Mouse (Mus musculus) embryonic facial prominence, embryonic 15.5 days (tissue): ENCODE data around the gene Celf2. TPM values are rescaled to one million over a fixed set of nuclear protein-coding genes. Genes with fewer than 3 reads are reported as not detected.

Experiments
- ATAC-seq: fragments of 200-750 bp; cut with Nextera tagmentation; 2 replicates; pipeline ENCODE4 v1.8.0; 2017; ENCODE audit warnings: low read depth, moderate TSS enrichment; ENCODE audit not compliant: insufficient number of reproducible peaks, low FRiP score, low TSS enrichment
- H3K27ac ChIP-seq: fragments of 300-500 bp; sonication (generic); replicated peaks from 2 replicates; pipeline ENCODE4 v1.5.1; 2015; ENCODE audit warnings: mild to moderate bottlenecking, inconsistent platforms
- H3K27me3 ChIP-seq: fragments of 300-500 bp; sonication (generic); 2 replicates; pipeline ENCODE4 v1.6.1; 2015; ENCODE audit warnings: inconsistent platforms
- H3K36me3 ChIP-seq: fragments of 300-500 bp; sonication (generic); 2 replicates; pipeline ENCODE4 v1.6.1; 2015; ENCODE audit warnings: mild to moderate bottlenecking, inconsistent platforms
- H3K4me1 ChIP-seq: fragments of 300-500 bp; sonication (generic); 2 replicates; pipeline ENCODE4 v1.6.1; 2015; ENCODE audit warnings: inconsistent platforms
- H3K4me2 ChIP-seq: fragments of 300-500 bp; sonication (generic); replicated peaks from 2 replicates; pipeline ENCODE4 v1.6.1; 2015; ENCODE audit warnings: mild to moderate bottlenecking, inconsistent platforms
- H3K4me3 ChIP-seq: fragments of 300-500 bp; sonication (generic); replicated peaks from 2 replicates; pipeline ENCODE4 v1.5.1; 2015; ENCODE audit warnings: mild to moderate bottlenecking, inconsistent platforms
- H3K9ac ChIP-seq: fragments of 300-500 bp; sonication (generic); 2 replicates; pipeline ENCODE4 v1.6.1; 2015; ENCODE audit warnings: inconsistent platforms
- H3K9me3 ChIP-seq: fragments of 300-500 bp; sonication (generic); replicated peaks from 2 replicates; pipeline ENCODE4 v1.6.1; 2016; ENCODE audit warnings: inconsistent platforms
- WGBS: fragments of 180-500 bp; shearing (Covaris S2); methylation state at CpG from one replicate; pipeline ENCODE4 v1.1.7; 2015; 5-methylcytosine and 5-hydroxymethylcytosine counted together
- polyA plus RNA-seq: library from polyadenylated mRNA; unstranded; fragments of >200 nt; fragmentation: Nextera tagmentation; extraction: Ambion mirVana; gene quantifications from 2 replicates; pipeline ENCODE4 v1.2.1, GENCODE M21; 2015

Gene Celf2
- polyA plus RNA-seq, 1 experiment from 2014 or later: 59.7 TPM

- H3K27me3 ChIP-seq: no peaks in the 10 kb centered on the region
- no peaks in the 10 kb centered on the region for H3K9me3 ChIP-seq
- H3K27ac ChIP-seq: no peak overlapping the region
- no peak overlapping the region for H3K9ac ChIP-seq
- H3K4me2 ChIP-seq: no peak overlapping the region
- H3K4me3 ChIP-seq: no peak overlapping the region
- H3K4me1 ChIP-seq: no peaks in the 10 kb centered on the region
- ATAC-seq: no peak
- no peaks in the 10 kb centered on the region for H3K36me3 ChIP-seq
- 74% methylated on average over 4 of the region's 4 CpGs for WGBS
These were observed 813.9 kb downstream of the Celf2 start for GRCm38 (mm10) chr2:6695353-6695951.

DNA sequence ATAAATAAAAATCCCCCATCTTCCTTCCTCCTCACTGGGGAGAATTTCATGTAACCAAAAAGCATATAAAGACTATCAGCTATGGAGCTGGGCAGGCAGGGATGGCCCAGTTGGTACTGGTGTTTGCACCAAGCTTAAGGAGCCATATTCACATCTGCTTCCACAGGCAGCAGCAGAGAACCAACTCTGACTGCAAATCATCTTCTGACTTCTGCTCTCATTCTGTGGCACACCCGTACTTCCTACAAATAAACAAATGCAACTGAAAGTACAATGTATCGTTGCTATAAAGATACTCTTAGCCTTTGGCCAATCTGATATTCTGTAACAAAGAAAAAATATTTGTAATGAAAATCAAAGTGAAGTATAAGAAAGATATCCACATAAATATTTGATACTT is 819.7 kb downstream of the Celf2 start:
- no peak for ATAC-seq
- H3K27ac ChIP-seq: no peak overlapping the region
- H3K36me3 ChIP-seq: no peaks in the 10 kb centered on the region
- WGBS: 84% methylated on average over 2 of the region's 2 CpGs
- no peaks in the 10 kb centered on the region for H3K27me3 ChIP-seq
- no peak overlapping the region for H3K4me3 ChIP-seq
- H3K4me2 ChIP-seq: no peak overlapping the region
- no peaks in the 10 kb centered on the region for H3K4me1 ChIP-seq
- H3K9me3 ChIP-seq: no peaks in the 10 kb centered on the region
- no peak overlapping the region for H3K9ac ChIP-seq

- Histone ChIP-seq H3K4me1 (no peaks in the 10 kb centered on the region), H3K9ac (no peak overlapping the region), H3K36me3 (no peaks in the 10 kb centered on the region), H3K9me3 (no peaks in the 10 kb centered on the region), H3K27ac (no peak overlapping the region), H3K4me2 (no peak overlapping the region), H3K27me3 (no peaks in the 10 kb centered on the region), H3K4me3 (no peak overlapping the region)
- ATAC-seq: no peak
- WGBS: 95% methylated on average over 1 of the region's 1 CpGs
These were observed 831.1 kb downstream of the Celf2 start for GRCm38 (mm10) chr2:6678231-6678630.

DNA sequence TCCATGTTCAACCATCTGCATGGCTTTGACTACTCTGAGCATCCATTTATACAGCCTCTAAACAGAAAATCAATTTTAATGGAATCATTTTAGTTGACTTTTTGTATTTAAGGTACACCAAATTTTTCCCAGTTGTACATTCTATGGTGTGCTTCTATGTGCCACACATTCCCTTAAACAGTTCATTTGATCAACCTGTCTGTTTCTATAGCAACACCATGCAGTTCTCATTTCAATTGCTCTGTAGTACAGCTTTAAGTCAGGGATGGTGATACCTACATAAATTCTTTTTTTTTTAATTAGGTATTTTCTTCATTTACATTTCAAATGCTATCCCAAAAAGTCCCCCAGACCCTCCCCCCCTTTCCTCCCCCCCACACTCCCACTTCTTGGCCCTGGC is 831.9 kb downstream of the Celf2 start:
- H3K9me3 ChIP-seq: no peaks in the 10 kb centered on the region
- no peak overlapping the region for H3K27ac ChIP-seq
- H3K4me1 ChIP-seq: no peaks in the 10 kb centered on the region
- H3K36me3 ChIP-seq: no peaks in the 10 kb centered on the region
- H3K27me3 ChIP-seq: no peaks in the 10 kb centered on the region
- H3K4me3 ChIP-seq: no peak overlapping the region
- no peak for ATAC-seq
- no peak overlapping the region for H3K4me2 ChIP-seq
- H3K9ac ChIP-seq: no peak overlapping the region

- no peaks in the 10 kb centered on the region for H3K9me3 ChIP-seq
- H3K9ac ChIP-seq: no peak overlapping the region
- H3K4me1 ChIP-seq: no peaks in the 10 kb centered on the region
- H3K4me2 ChIP-seq: no peak overlapping the region
- 85% methylated on average over 3 of the region's 3 CpGs for WGBS
- H3K27me3 ChIP-seq: no peaks in the 10 kb centered on the region
- no peak overlapping the region for H3K4me3 ChIP-seq
- ATAC-seq: no peak
- H3K36me3 ChIP-seq: no peaks in the 10 kb centered on the region
- no peak overlapping the region for H3K27ac ChIP-seq
These were observed 835.0 kb downstream of the Celf2 start for GRCm38 (mm10) chr2:6674401-6674800.

GRCm38 (mm10) chr2:6673418-6673817 is 835.9 kb downstream of the Celf2 start:
- Histone ChIP-seq H3K4me3 (no peak overlapping the region), H3K36me3 (no peaks in the 10 kb centered on the region), H3K27ac (no peak overlapping the region), H3K9ac (no peak overlapping the region), H3K4me1 (no peaks in the 10 kb centered on the region), H3K27me3 (no peaks in the 10 kb centered on the region), H3K4me2 (no peak overlapping the region), H3K9me3 (no peaks in the 10 kb centered on the region)
- 83% methylated on average over 3 of the region's 3 CpGs for WGBS
- ATAC-seq: no peak

GRCm38 (mm10) chr2:6667611-6668010 is 841.8 kb downstream of the Celf2 start:
- no peak overlapping the region for H3K4me2 ChIP-seq
- no peaks in the 10 kb centered on the region for H3K9me3 ChIP-seq
- no peaks in the 10 kb centered on the region for H3K27me3 ChIP-seq
- no peaks in the 10 kb centered on the region for H3K36me3 ChIP-seq
- no peak overlapping the region for H3K9ac ChIP-seq
- WGBS: 67% methylated on average over 4 of the region's 4 CpGs
- H3K4me3 ChIP-seq: no peak overlapping the region
- no peak overlapping the region for H3K27ac ChIP-seq
- no peaks in the 10 kb centered on the region for H3K4me1 ChIP-seq
- ATAC-seq: no peak

DNA sequence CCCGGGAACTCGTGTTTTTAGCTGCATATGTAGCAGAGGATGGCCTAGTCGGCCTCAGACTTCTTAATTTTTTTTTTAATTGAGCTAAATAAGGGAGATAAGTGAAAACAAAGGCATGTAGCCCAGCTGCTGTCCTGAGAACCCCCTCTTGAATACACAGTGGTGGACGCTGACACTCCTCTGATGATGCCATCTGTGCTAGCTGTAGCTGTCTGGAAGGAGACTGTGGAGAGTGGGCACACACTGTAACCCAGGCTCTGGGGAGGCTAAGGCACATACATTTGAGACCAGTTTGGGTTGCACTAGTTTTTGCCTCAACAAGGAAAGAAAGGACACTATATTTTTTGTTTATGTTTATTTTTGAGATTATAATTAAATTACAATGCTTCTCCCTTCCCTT is 849.5 kb downstream of the Celf2 start:
- 73% methylated on average over 4 of the region's 4 CpGs for WGBS
- Histone ChIP-seq H3K9me3 (no peaks in the 10 kb centered on the region), H3K4me1 (no peaks in the 10 kb centered on the region), H3K27me3 (no peaks in the 10 kb centered on the region), H3K4me2 (no peak overlapping the region), H3K4me3 (no peak overlapping the region), H3K9ac (no peak overlapping the region), H3K27ac (no peak overlapping the region), H3K36me3 (no peaks in the 10 kb centered on the region)
- ATAC-seq: no peak

GRCm38 (mm10) chr2:6653719-6654118 is 855.6 kb downstream of the Celf2 start:
- Histone ChIP-seq H3K4me2 (no peak overlapping the region), H3K9me3 (no peaks in the 10 kb centered on the region), H3K27me3 (no peaks in the 10 kb centered on the region), H3K27ac (no peak overlapping the region), H3K4me3 (no peak overlapping the region), H3K36me3 (no peaks in the 10 kb centered on the region), H3K4me1 (no peaks in the 10 kb centered on the region), H3K9ac (no peak overlapping the region)
- 46% methylated on average over 6 of the region's 6 CpGs for WGBS
- no peak for ATAC-seq

GRCm38 (mm10) chr2:6651697-6652096 is 857.7 kb downstream of the Celf2 start:
- H3K27me3 ChIP-seq: no peaks in the 10 kb centered on the region
- no peak for ATAC-seq
- H3K36me3 ChIP-seq: no peaks in the 10 kb centered on the region

DNA sequence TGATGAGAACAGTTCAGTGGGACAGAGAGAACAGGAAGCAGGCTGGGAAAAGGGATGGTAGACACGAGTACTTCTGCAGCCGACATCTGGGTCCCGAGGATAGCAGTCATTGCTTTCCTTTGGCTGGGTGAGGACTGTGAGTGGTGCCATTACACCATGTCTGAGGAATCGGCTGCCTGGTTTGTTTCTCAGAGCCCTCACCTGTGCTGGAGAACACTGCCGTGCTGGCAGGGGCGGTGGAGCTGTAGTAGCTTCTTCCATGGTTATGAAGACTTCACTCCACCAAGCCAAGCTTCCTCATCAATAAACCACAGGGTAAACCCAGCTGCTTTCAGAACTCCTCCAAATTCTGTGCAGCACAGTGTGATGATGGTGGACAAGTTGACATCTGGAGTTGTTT is 860.5 kb downstream of the Celf2 start:
- H3K4me2 ChIP-seq: no peak overlapping the region
- no peak overlapping the region for H3K9ac ChIP-seq
- H3K9me3 ChIP-seq: no peaks in the 10 kb centered on the region
- ATAC-seq: no peak
- no peak overlapping the region for H3K4me3 ChIP-seq
- 78% methylated on average over 6 of the region's 6 CpGs for WGBS
- H3K27ac ChIP-seq: no peak overlapping the region
- no peaks in the 10 kb centered on the region for H3K4me1 ChIP-seq
- H3K36me3 ChIP-seq: no peaks in the 10 kb centered on the region
- no peaks in the 10 kb centered on the region for H3K27me3 ChIP-seq

More at GRCm38 (mm10) chr2:6651697-6652096, 857.7 kb downstream of the Celf2 start:
- Histone ChIP-seq H3K27ac (no peak overlapping the region), H3K4me1 (no peaks in the 10 kb centered on the region), H3K4me3 (no peak overlapping the region), H3K9ac (no peak overlapping the region), H3K4me2 (no peak overlapping the region), H3K9me3 (no peaks in the 10 kb centered on the region)
- WGBS: 65% methylated on average over 1 of the region's 1 CpGs

DNA sequence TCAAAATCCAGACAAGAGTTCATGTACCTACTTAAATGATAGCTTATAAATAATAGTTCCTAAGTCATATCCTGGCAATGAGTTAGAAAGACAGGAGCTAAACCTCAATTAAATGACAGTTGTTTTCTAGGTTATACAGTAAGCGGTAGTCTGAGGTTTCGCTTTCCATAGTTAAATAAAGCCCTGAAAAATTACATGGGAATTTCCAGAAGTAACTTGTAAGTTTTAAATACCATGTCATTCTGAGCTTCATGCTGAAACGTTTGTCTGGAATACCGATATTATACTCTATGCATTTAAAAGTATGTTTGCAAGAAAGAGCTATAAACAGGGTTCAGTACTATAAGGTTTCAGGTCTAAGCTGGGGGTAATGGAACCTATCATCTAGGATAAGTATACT is 862.3 kb downstream of the Celf2 start:
- Histone ChIP-seq H3K9me3 (no peaks in the 10 kb centered on the region), H3K9ac (no peak overlapping the region), H3K27me3 (no peaks in the 10 kb centered on the region), H3K36me3 (no peaks in the 10 kb centered on the region), H3K4me1 (no peaks in the 10 kb centered on the region), H3K27ac (no peak overlapping the region), H3K4me3 (no peak overlapping the region), H3K4me2 (no peak overlapping the region)
- ATAC-seq: no peak
- 71% methylated on average over 4 of the region's 4 CpGs for WGBS
